Mouse (Mus musculus): ENCODE data around the gene Mif4gd. TPM values are rescaled to one million over a fixed set of nuclear protein-coding genes. Genes with fewer than 3 reads are reported as not detected.

Mif4gd gene
- polyA plus RNA-seq, 1 experiment from 2014 or later: 57.3 TPM

DNA sequence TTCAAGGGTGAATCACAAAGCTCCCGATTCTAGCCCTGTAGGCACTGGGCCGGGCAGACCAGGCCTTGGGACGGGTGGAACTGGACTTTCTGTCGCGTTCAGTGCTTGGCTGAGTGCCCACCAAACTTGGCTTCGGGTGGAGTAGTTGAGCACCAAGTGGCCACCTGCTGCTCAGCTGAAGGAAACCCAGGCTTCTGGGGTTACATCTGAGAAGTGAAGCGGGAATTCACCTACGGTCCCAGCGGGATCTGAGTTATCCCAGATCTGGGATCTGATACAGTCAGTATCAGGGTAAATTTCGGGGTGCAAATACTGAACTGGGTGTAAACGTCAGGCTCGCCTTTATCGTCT, 735 bp downstream of the Mif4gd start:
- Histone ChIP-seq H3K4me3 (replicated peaks; ENCODE audit: low read depth, low read length) (peak overlapping the region; percentile 71), H3K4me1 (replicated peaks; ENCODE audit: insufficient read depth, low read length) (peaks cover 18% of the 10 kb centered on the region; the same call in 1 of the 2 replicates), H3K9me3 (replicated peaks; ENCODE audit: low read length) (no peaks in the 10 kb centered on the region), H3K9ac (ENCODE audit: low read depth, low read length) (peak overlapping the region; percentile 77), H3K36me3 (ENCODE audit: insufficient read depth, low read length) (peaks cover 26% of the 10 kb centered on the region), H3K27ac (peak overlapping the region; percentile 98), H3K4me2 (ENCODE audit: low read length) (peak overlapping the region; percentile 83), H3K27me3 (ENCODE audit: insufficient read depth, low read length) (no peaks in the 10 kb centered on the region)
- WGBS: under 1% methylated on average over 13 of the region's 13 CpGs
- ATAC-seq (replicated peaks; ENCODE audit: low FRiP score, low read depth): peak; percentile 9; the same call in 1 of the 2 replicates
- peak; percentile 71 for DNase-seq (ENCODE audit: low spot score)
- TF ChIP-seq CTCF (IDR thresholded peaks at IDR 0.05; ENCODE audit: low read depth): peak; percentile 17; the same call in 1 of the 2 replicates

DNA sequence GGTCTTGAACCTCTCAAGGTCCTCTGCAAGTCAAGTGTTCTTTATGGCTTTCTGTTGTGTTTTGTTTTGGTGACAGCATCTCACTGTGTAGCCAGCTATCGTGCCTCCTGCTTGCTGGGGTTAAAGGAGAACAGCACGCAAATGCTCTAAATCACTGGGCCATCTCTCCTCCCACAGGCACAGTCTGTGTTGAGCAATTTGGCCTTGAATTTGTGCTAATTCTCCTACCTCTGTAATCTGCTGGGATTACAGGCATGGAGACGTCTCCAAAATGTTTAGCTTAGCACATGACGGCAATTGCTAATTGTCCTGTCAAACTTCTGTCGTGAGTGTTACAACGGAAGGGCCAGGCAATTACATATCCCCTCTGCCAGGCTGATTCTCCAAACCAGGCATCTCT, 1.6 kb downstream of the Mif4gd start:
- H3K4me2 ChIP-seq (ENCODE audit: low read length): peak overlapping the region; percentile 83; the same call in 1 of the 2 replicates
- 43% methylated on average over 6 of the region's 6 CpGs for WGBS
- H3K27me3 ChIP-seq (ENCODE audit: insufficient read depth, low read length): no peaks in the 10 kb centered on the region
- peaks cover 30% of the 10 kb centered on the region for H3K36me3 ChIP-seq (ENCODE audit: insufficient read depth, low read length)
- H3K27ac ChIP-seq: no peak overlapping the region
- H3K9me3 ChIP-seq (replicated peaks; ENCODE audit: low read length): no peaks in the 10 kb centered on the region
- TF ChIP-seq CTCF (IDR thresholded peaks at IDR 0.05; ENCODE audit: low read depth): no peak
- DNase-seq (ENCODE audit: low spot score) (no peak), ATAC-seq (replicated peaks; ENCODE audit: low FRiP score, low read depth) (no peak)
- H3K4me3 ChIP-seq (replicated peaks; ENCODE audit: low read depth, low read length): no peak overlapping the region
- H3K9ac ChIP-seq (ENCODE audit: low read depth, low read length): peak overlapping the region; percentile 77; the same call in 1 of the 2 replicates
- H3K4me1 ChIP-seq (replicated peaks; ENCODE audit: insufficient read depth, low read length): peaks cover 18% of the 10 kb centered on the region; the same call in 1 of the 2 replicates

DNA sequence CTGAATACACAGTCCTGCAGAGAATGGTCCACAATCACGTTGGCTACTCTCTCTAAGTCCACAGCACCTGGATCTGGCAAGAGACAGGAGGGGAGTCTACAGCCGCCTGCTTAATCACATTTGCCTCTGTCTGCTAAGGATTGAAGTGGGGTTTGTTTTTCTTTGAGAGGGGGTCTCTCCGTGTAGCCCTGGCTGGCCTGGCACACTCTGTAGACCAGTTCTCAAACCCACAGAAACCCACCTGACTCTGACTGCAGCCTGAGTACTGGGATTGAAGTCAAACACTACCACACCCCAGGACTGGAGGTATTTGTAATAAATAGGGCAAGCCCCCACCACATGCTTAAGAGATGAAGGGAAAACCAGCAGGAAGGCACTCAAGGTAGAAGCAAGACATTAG, 3.2 kb downstream of the Mif4gd start:
- TF ChIP-seq CTCF (IDR thresholded peaks at IDR 0.05; ENCODE audit: low read depth): no peak
- ATAC-seq (replicated peaks; ENCODE audit: low FRiP score, low read depth) (no peak), DNase-seq (ENCODE audit: low spot score) (no peak)
- no peak overlapping the region for H3K4me3 ChIP-seq (replicated peaks; ENCODE audit: low read depth, low read length)
- 81% methylated on average over 3 of the region's 3 CpGs for WGBS
- H3K4me1 ChIP-seq (replicated peaks; ENCODE audit: insufficient read depth, low read length): peaks cover 21% of the 10 kb centered on the region; the same call in 1 of the 2 replicates
- H3K9ac ChIP-seq (ENCODE audit: low read depth, low read length): no peak overlapping the region
- H3K27ac ChIP-seq: 0 out of 2 replicates have a peak overlapping the region, but pooled peaks have one; percentile 13
- H3K9me3 ChIP-seq (replicated peaks; ENCODE audit: low read length): no peaks in the 10 kb centered on the region
- peaks cover 32% of the 10 kb centered on the region for H3K36me3 ChIP-seq (ENCODE audit: insufficient read depth, low read length)
- no peaks in the 10 kb centered on the region for H3K27me3 ChIP-seq (ENCODE audit: insufficient read depth, low read length)
- H3K4me2 ChIP-seq (ENCODE audit: low read length): no peak overlapping the region

DNA sequence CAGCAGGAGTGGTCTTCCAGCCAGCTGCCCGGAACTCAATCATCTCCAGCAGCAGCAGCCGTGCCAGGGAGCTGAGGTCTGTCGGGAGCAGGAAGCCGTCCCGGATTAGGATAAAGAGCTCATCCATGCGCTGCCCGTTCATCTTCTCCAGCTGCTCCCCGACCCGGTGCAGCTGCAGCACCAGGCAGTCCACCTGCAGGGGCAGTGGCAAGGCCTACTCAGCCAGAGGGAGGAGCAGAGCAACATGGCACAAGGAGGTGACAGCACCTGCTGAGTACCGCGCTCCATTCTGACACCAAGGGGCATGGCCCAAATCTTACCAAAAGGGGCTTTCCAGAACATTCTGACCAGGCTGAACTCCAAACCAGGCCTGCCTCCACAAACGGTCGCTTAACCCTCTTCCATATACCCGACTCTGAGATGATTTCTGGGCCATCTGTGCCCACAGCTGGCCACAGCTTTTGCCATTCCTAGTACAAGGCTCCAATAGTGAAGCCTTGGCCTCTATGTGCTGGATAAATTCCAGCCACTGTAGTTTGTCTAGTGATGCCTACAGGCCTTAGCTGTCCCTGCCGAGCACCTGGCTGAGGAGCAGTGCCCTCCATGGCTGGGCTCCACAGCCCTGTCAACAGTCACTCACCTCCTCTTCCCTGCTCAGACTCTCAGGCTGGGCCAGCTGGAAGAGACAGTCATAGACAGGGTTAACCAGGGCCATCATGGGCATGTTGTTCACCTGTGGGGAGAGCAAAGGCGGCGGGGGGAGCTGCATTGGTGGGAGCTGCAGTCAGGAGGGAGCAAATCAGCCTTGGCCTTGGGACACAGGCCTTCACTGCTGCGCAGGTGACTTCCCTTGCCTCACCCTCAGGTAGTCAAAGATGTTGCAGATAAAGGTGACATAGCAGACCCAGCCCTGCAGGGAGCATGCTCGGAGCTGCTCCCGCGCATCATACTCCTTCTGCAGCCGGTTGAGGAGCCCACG, 4.1 kb downstream of the Mif4gd start:
- Histone ChIP-seq H3K9ac (ENCODE audit: low read depth, low read length) (no peak overlapping the region), H3K4me2 (ENCODE audit: low read length) (no peak overlapping the region), H3K27me3 (ENCODE audit: insufficient read depth, low read length) (no peaks in the 10 kb centered on the region), H3K9me3 (replicated peaks; ENCODE audit: low read length) (no peaks in the 10 kb centered on the region), H3K4me3 (replicated peaks; ENCODE audit: low read depth, low read length) (no peak overlapping the region), H3K4me1 (replicated peaks; ENCODE audit: insufficient read depth, low read length) (peaks cover 16% of the 10 kb centered on the region; the same call in 1 of the 2 replicates), H3K36me3 (ENCODE audit: insufficient read depth, low read length) (peaks cover 32% of the 10 kb centered on the region), H3K27ac (0 out of 2 replicates have a peak overlapping the region, but pooled peaks have one; percentile 13)
- DNase-seq (ENCODE audit: low spot score) (no peak), ATAC-seq (replicated peaks; ENCODE audit: low FRiP score, low read depth) (no peak)
- TF ChIP-seq CTCF (IDR thresholded peaks at IDR 0.05; ENCODE audit: low read depth): no peak
- WGBS: 81% methylated on average over 23 of the region's 23 CpGs

DNA sequence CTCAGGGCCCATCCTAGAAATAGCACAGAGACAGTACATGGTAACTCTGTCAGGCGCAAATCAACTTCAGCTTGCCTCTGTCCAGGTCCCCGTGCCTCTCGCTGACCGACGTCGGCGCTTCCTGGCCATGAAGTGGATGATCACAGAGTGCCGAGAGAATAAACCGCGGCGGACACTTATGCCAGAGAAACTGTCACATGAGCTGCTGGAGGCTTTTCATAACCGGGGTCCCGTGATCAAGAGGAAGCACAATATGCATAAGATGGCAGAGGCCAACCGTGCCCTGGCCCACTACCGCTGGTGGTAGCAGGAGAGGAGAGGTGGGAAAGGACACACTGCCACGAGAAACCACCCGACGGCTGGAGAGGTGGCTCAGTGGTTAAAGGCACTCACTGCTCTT, 6.0 kb downstream of the Mif4gd start:
- Histone ChIP-seq H3K9ac (ENCODE audit: low read depth, low read length) (no peak overlapping the region), H3K4me1 (replicated peaks; ENCODE audit: insufficient read depth, low read length) (peaks cover 16% of the 10 kb centered on the region), H3K27ac (no peak overlapping the region), H3K27me3 (ENCODE audit: insufficient read depth, low read length) (no peaks in the 10 kb centered on the region), H3K9me3 (replicated peaks; ENCODE audit: low read length) (no peaks in the 10 kb centered on the region), H3K36me3 (ENCODE audit: insufficient read depth, low read length) (peaks cover 32% of the 10 kb centered on the region), H3K4me3 (replicated peaks; ENCODE audit: low read depth, low read length) (no peak overlapping the region), H3K4me2 (ENCODE audit: low read length) (no peak overlapping the region)
- 93% methylated on average over 18 of the region's 18 CpGs for WGBS
- ATAC-seq (replicated peaks; ENCODE audit: low FRiP score, low read depth) (no peak), DNase-seq (ENCODE audit: low spot score) (no peak)
- no peak for TF ChIP-seq CTCF (IDR thresholded peaks at IDR 0.05; ENCODE audit: low read depth)

DNA sequence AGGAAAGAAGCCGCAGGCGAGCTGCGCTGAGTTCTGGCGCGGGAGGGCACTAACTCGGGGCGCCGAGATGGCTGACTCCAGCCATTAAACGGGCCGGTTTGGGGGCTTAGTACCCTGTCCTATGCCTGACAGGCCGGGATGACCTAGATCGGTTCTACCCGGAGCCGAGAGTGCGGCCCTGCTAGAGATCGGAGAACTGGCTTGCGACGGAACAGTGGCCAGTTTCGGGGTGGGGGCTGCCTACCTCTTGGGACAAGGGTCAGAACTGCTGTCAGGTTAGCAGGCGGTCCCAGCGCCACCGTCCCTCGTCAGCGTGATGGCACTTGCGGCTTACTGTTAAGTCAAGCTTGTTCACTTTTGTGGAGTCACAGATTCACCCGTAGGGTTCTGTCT, 8.5 kb downstream of the Mif4gd start:
- DNase-seq (ENCODE audit: low spot score): no peak
- Histone ChIP-seq H3K4me1 (replicated peaks; ENCODE audit: insufficient read depth, low read length) (peaks cover 14% of the 10 kb centered on the region), H3K27me3 (ENCODE audit: insufficient read depth, low read length) (no peaks in the 10 kb centered on the region), H3K4me3 (replicated peaks; ENCODE audit: low read depth, low read length) (peak overlapping the region; percentile 98), H3K4me2 (ENCODE audit: low read length) (peak overlapping the region; percentile 96), H3K9ac (ENCODE audit: low read depth, low read length) (peak overlapping the region; percentile 97), H3K27ac (peak overlapping the region; percentile 96), H3K9me3 (replicated peaks; ENCODE audit: low read length) (no peaks in the 10 kb centered on the region), H3K36me3 (ENCODE audit: insufficient read depth, low read length) (peaks cover 32% of the 10 kb centered on the region)
- 0% methylated on average over 26 of the region's 26 CpGs for WGBS
- ATAC-seq (replicated peaks; ENCODE audit: low FRiP score, low read depth): peak; percentile 25
- no peak for TF ChIP-seq CTCF (IDR thresholded peaks at IDR 0.05; ENCODE audit: low read depth)
